Comparison of ENCODE assay signal across 14 mouse cellular contexts in the genomic region with DNA sequence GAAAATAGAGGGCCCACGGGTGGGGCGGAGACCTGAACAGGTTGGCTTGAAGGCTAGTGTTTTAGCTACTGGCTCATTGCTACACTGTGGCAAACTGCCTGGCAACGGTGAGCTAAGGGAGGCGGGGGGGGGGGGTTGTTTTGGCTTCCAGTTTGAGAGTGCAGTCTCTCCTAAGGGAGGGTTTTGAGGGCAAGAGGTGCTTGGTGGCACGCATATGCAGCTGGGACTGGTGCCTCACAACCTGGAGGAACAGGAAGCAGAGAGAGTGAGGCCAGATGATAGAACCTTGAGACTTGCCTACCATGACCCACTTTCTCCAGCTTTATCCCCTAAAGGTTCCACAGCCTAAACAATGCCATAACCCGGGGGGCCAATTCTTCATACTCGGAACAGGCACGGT. TPM values are rescaled to one million over a fixed set of nuclear protein-coding genes. Genes with fewer than 3 reads are reported as not detected.
DNase-seq lines count a peak whose midpoint lies in the region; ATAC-seq and TF ChIP-seq lines count a peak whose summit lies in the region.
"Had no signal": no experiment of that assay in that cellular context is flagged by ENCODE, and none has a peak within 500 bp of the region (broad histone marks: within the 10 kb centered on the region; RNA-seq: fewer than 3 reads in every experiment).

No protein-coding gene starts in this region.

- ATAC-seq in heart, embryonic 14.5 days (ENCODE audit: insufficient number of reproducible peaks, insufficient read depth, low FRiP score, low read depth) = no peak
- ATAC-seq in stomach, postnatal 0 days (ENCODE audit: low FRiP score, low TSS enrichment) = no peak
- ATAC-seq in erythroblast, adult 5-6 weeks (replicated peaks; ENCODE audit: low FRiP score, poor library complexity, severe bottlenecking) = no peak
- ATAC-seq: forebrain, embryonic 14.5 days; hindbrain, embryonic 16.5 days had no signal

- H3K4me3 ChIP-seq in heart, embryonic 14.5 days (ENCODE audit: control insufficient read depth in 1 of 2, insufficient read depth in 1 of 2, low read depth in 1 of 2, low read length in 2 of 2) = no peak overlapping the region
- no peak overlapping the region for H3K4me3 ChIP-seq in brown adipose tissue, adult 24 weeks (ENCODE audit: insufficient read depth, low read depth, low read length)
- H3K4me3 ChIP-seq in stomach, postnatal 0 days (ENCODE audit: low read depth, low read length) = no peak overlapping the region
- H3K4me3 ChIP-seq in lung, adult 2 months (replicated peaks; ENCODE audit: extremely low read depth, low read depth, low read length) = no peak overlapping the region
- H3K4me3 ChIP-seq: gastrocnemius, adult 2 months; midbrain, embryonic 10.5 days had no signal

- peaks cover 48 to 67% of the 10 kb centered on the region in 2 experiments for H3K4me1 ChIP-seq in heart, embryonic 14.5 days (ENCODE audit: control insufficient read depth in 2 of 2, insufficient read depth in 2 of 2, low read length in 2 of 2)
- H3K4me1 ChIP-seq in brown adipose tissue, adult 24 weeks (ENCODE audit: control insufficient read depth, insufficient read depth, insufficient read length, low read length) = no peaks in the 10 kb centered on the region
- no peaks in the 10 kb centered on the region for H3K4me1 ChIP-seq in stomach, postnatal 0 days (replicated peaks; ENCODE audit: control insufficient read depth, insufficient read depth)
- no peaks in the 10 kb centered on the region for H3K4me1 ChIP-seq in lung, adult 2 months (ENCODE audit: control insufficient read depth, insufficient read depth, low read length)
- H3K4me1 ChIP-seq: midbrain, embryonic 10.5 days had no signal

- no peak for DNase-seq in heart, postnatal 25 days (ENCODE audit: low spot score)
- DNase-seq in A20 (ENCODE audit: low read depth, low spot score) = peak; percentile 37
- DNase-seq in stomach, postnatal 0 days (ENCODE audit: low spot score) = no peak
- DNase-seq in lung, adult 2 months = no peak
- DNase-seq: adrenal gland, adult 8-10 months; gastrocnemius, adult 2 months; right cerebral cortex, postnatal 4 days had no signal

- peaks cover 8% of the 10 kb centered on the region; the same call in 1 of the 2 replicates for H3K9me3 ChIP-seq in heart, embryonic 14.5 days (ENCODE audit: control insufficient read depth, low read length)
- H3K9me3 ChIP-seq in stomach, postnatal 0 days (ENCODE audit: control insufficient read depth, low read length) = no peaks in the 10 kb centered on the region

- peak overlapping the region; percentile 92 to 93 for H3K27ac ChIP-seq in heart, embryonic 14.5 days (replicated peaks in 1 of 2; ENCODE audit: control insufficient read depth in 1 of 2, insufficient read depth in 1 of 2, low read depth in 2 of 2, low read length in 2 of 2)
- H3K27ac ChIP-seq in brown adipose tissue, adult 24 weeks (replicated peaks; ENCODE audit: low read depth, low read length) = peak overlapping the region; percentile 29
- H3K27ac ChIP-seq in stomach, postnatal 0 days (replicated peaks) = peak overlapping the region; percentile 40; the same call in 1 of the 2 replicates
- H3K27ac ChIP-seq: kidney, postnatal 0 days; midbrain, embryonic 10.5 days had no signal

- peak overlapping the region; percentile 16 for H3K4me2 ChIP-seq in heart, embryonic 14.5 days (ENCODE audit: low read length)
- H3K4me2 ChIP-seq in stomach, postnatal 0 days (replicated peaks; ENCODE audit: low read depth) = no peak overlapping the region

- H3K36me3 ChIP-seq in heart, embryonic 14.5 days (ENCODE audit: control insufficient read depth, insufficient read depth, low read length) = no peaks in the 10 kb centered on the region
- no peaks in the 10 kb centered on the region for H3K36me3 ChIP-seq in stomach, postnatal 0 days (ENCODE audit: control insufficient read depth, insufficient read depth, low read length)
- H3K36me3 ChIP-seq: midbrain, embryonic 10.5 days had no signal

- 62% methylated on average over 8 of the region's 8 CpGs for WGBS in heart, embryonic 14.5 days
- 78% methylated on average over 8 of the region's 8 CpGs for WGBS in stomach, postnatal 0 days
- WGBS in lung, adult 2 months = 73% methylated on average over 8 of the region's 8 CpGs

- TF ChIP-seq POLR2A in lung, adult 2 months (IDR thresholded peaks at IDR 0.05; ENCODE audit: borderline replicate concordance, extremely low read depth, low read depth, low read length) = no peak

- no peaks in the 10 kb centered on the region for H3K27me3 ChIP-seq in heart, embryonic 14.5 days (ENCODE audit: control insufficient read depth, insufficient read depth, low read length)
- no peaks in the 10 kb centered on the region for H3K27me3 ChIP-seq in stomach, postnatal 0 days (ENCODE audit: control insufficient read depth, insufficient read depth, low read length)

- TF ChIP-seq CTCF in stomach, postnatal 0 days (IDR thresholded peaks at IDR 0.05; ENCODE audit: low read depth) = no peak
- no peak for TF ChIP-seq CTCF in lung, adult 2 months (IDR thresholded peaks at IDR 0.05; ENCODE audit: insufficient read depth, low read length)

- no peak for TF ChIP-seq EP300 in stomach, postnatal 0 days (optimal IDR thresholded peaks at IDR 0.05)

- peak overlapping the region; percentile 32 for H3K9ac ChIP-seq in heart, embryonic 14.5 days (ENCODE audit: low read length)
- H3K9ac ChIP-seq in stomach, postnatal 0 days (ENCODE audit: low read length) = no peak overlapping the region

- intact Hi-C loops in heart, postnatal 25 days (cut with DNase I) = no loop called here

RNA-seq across cellular contexts. Expression of a gene that starts 31.8 kb away (rescaled TPM):
- polyA plus RNA-seq in heart, embryonic 14.5 days (2014; fragmentation: Nextera tagmentation; extraction: Ambion mirVana) = 43.2 and 44.7 TPM in 2 replicates
- 10 to 100 TPM; 14.8 to 16.2 TPM for total RNA-seq in heart, postnatal 25 days (2021)
- 9.6 and 13.1 TPM in 2 replicates for polyA plus RNA-seq in brown adipose tissue, adult 24 weeks (2012; ENCODE audit: insufficient read depth, insufficient read length, missing spikeins)
- 21.9 and 24.5 TPM in 2 replicates for polyA plus RNA-seq in stomach, postnatal 0 days (2015; fragmentation: Nextera tagmentation; extraction: Ambion mirVana)
- 18.6 and 27.8 TPM in 2 replicates for total RNA-seq in erythroblast, adult 5-6 weeks (2015; ENCODE audit: low replicate concordance)
- total RNA-seq in erythroblast, adult 5-6 weeks (2017; ENCODE audit: low replicate concordance) = 33.0 TPM in 2 replicates
- 15.8 and 20.2 TPM in 2 replicates for polyA plus RNA-seq in lung, adult 2 months (2012; rRNA removed)

RNA-seq across cellular contexts. Expression of a gene that starts 32.1 kb away (rescaled TPM):
- polyA plus RNA-seq in heart, embryonic 14.5 days (2014; fragmentation: Nextera tagmentation; extraction: Ambion mirVana) = 153 and 156 TPM in 2 replicates
- total RNA-seq in heart, postnatal 25 days (2021) = 10 to 100 TPM; 46.8 to 52.4 TPM
- 67.9 and 81.8 TPM in 2 replicates for polyA plus RNA-seq in brown adipose tissue, adult 24 weeks (2012; ENCODE audit: insufficient read depth, insufficient read length, missing spikeins)
- polyA plus RNA-seq in stomach, postnatal 0 days (2015; fragmentation: Nextera tagmentation; extraction: Ambion mirVana) = 106 and 107 TPM in 2 replicates
- 59.4 and 67.9 TPM in 2 replicates for total RNA-seq in erythroblast, adult 5-6 weeks (2015; ENCODE audit: low replicate concordance)
- 55.9 and 96.7 TPM in 2 replicates for total RNA-seq in erythroblast, adult 5-6 weeks (2017; ENCODE audit: low replicate concordance)
- 18.0 and 25.1 TPM in 2 replicates for polyA plus RNA-seq in lung, adult 2 months (2012; rRNA removed)

RNA-seq across cellular contexts. Expression of a gene that starts 50.4 kb away (rescaled TPM):
- polyA plus RNA-seq in heart, embryonic 14.5 days (2014; fragmentation: Nextera tagmentation; extraction: Ambion mirVana) = 43.1 and 43.2 TPM in 2 replicates
- total RNA-seq in heart, postnatal 25 days (2021) = 10 to 100 TPM; 12.6 to 14.6 TPM
- polyA plus RNA-seq in brown adipose tissue, adult 24 weeks (2012; ENCODE audit: insufficient read depth, insufficient read length, missing spikeins) = 13.7 and 28.0 TPM in 2 replicates
- 16.9 and 17.3 TPM in 2 replicates for polyA plus RNA-seq in stomach, postnatal 0 days (2015; fragmentation: Nextera tagmentation; extraction: Ambion mirVana)
- 0.58 and 1.0 TPM in 2 replicates for total RNA-seq in erythroblast, adult 5-6 weeks (2015; ENCODE audit: low replicate concordance)
- total RNA-seq in erythroblast, adult 5-6 weeks (2017; ENCODE audit: low replicate concordance) = 1.4 and 6.8 TPM in 2 replicates
- 2.8 and 5.3 TPM in 2 replicates for polyA plus RNA-seq in lung, adult 2 months (2012; rRNA removed)

Comparison
In these comparisons a context has a peak if more than half of its experiments do, and no peak if none do; other contexts are left out.
1. H3K27ac ChIP-seq: peak in every context shown above with its lines; median percentile 92 in heart, embryonic 14.5 days; 40 in stomach, postnatal 0 days; 29 in brown adipose tissue, adult 24 weeks.